Mouse (Mus musculus) adrenal gland, postnatal 14 days (tissue): Measurements from ENCODE around the gene Hoxa5. TPM values are rescaled to one million over a fixed set of nuclear protein-coding genes. Genes with fewer than 3 reads are reported as not detected.

ENCODE experiments used
- DNase-seq: peaks from one replicate; pipeline ENCODE4 v3.0.0; 2021; ENCODE audit warnings: mixed read lengths
- total RNA-seq: library from RNA; stranded (reverse); gene quantifications from 2 replicates; pipeline ENCODE4 v1.2.3, GENCODE M21; 2021

Hoxa5 gene
- total RNA-seq, 1 experiment from 2014 or later, result 25.8 TPM

GRCm38 (mm10) chr6:52214271-52214670, 9.9 kb upstream of the Hoxa5 start:
- no peak for DNase-seq

GRCm38 (mm10) chr6:52213119-52213986, 9.0 kb upstream of the Hoxa5 start, which contains the start of the genes Hoxa3 and Gm28308:
Gene Hoxa3 (minus strand): TSS chr6:52213336.
Gene Gm28308 (minus strand): TSS chr6:52213339.
- DNase-seq, result peak; percentile 85

GRCm38 (mm10) chr6:52212556-52213118, 8.2 kb upstream of the Hoxa5 start:
- DNase-seq, result peak; percentile 84

GRCm38 (mm10) chr6:52211961-52212360, 7.6 kb upstream of the Hoxa5 start:
- peak; percentile 52 for DNase-seq

GRCm38 (mm10) chr6:52211170-52211935, 7.0 kb upstream of the Hoxa5 start:
- DNase-seq, result peak; percentile 92

GRCm38 (mm10) chr6:52209685-52210046, 5.3 kb upstream of the Hoxa5 start:
- peak; percentile 34 for DNase-seq

GRCm38 (mm10) chr6:52208868-52209684, 4.7 kb upstream of the Hoxa5 start:
- DNase-seq, result no peak

GRCm38 (mm10) chr6:52208072-52208867, 3.9 kb upstream of the Hoxa5 start, which contains the start of gene Hoxa6:
Gene Hoxa6 (minus strand): TSS chr6:52208722.
- peak; percentile 85 for DNase-seq

- no peak for DNase-seq
Measured at GRCm38 (mm10) chr6:52207684-52207976, 3.2 kb upstream of the Hoxa5 start.

- no peak for DNase-seq
Measured at GRCm38 (mm10) chr6:52206882-52207683, 2.7 kb upstream of the Hoxa5 start.

- peak; percentile 32 for DNase-seq
Measured at GRCm38 (mm10) chr6:52205638-52206621, 1.5 kb upstream of the Hoxa5 start.

- no peak for DNase-seq
Measured at GRCm38 (mm10) chr6:52205221-52205620, 834 bp upstream of the Hoxa5 start.

GRCm38 (mm10) chr6:52203371-52204049, 877 bp downstream of the Hoxa5 start:
- DNase-seq, result peak; percentile 62

GRCm38 (mm10) chr6:52203121-52203370, 1.3 kb downstream of the Hoxa5 start:
- DNase-seq, result no peak

GRCm38 (mm10) chr6:52202362-52203120, 1.8 kb downstream of the Hoxa5 start:
- no peak for DNase-seq

GRCm38 (mm10) chr6:52201269-52201668, 3.1 kb downstream of the Hoxa5 start:
- no peak for DNase-seq

GRCm38 (mm10) chr6:52200751-52201250, 3.6 kb downstream of the Hoxa5 start:
- DNase-seq, result no peak
